Mouse (Mus musculus) olfactory bulb, adult 2 months (tissue): ENCODE measurements around the gene Egfem1.

Experiments used
- CTCF ChIP-seq: fragments of 200-500 bp; IDR thresholded peaks from 2 replicates; pipeline ENCODE4 v1.5.1; 2012; ENCODE audit warnings: low read depth, mild to moderate bottlenecking, low read length, moderate library complexity; ENCODE audit not compliant: insufficient read depth
- POLR2A ChIP-seq: fragments of 200-500 bp; IDR thresholded peaks from 2 replicates; pipeline ENCODE4 v1.6.1; 2012; ENCODE audit warnings: mild to moderate bottlenecking, low read depth, low read length, moderate library complexity; ENCODE audit not compliant: insufficient read depth

- no peak for TF ChIP-seq CTCF
- TF ChIP-seq POLR2A, result no peak
Measured at GRCm38 (mm10) chr3:29639819-29640218, 558.0 kb downstream of the Egfem1 start.
